ENCODE assay signal across 8 mouse cellular contexts in the genomic region with DNA sequence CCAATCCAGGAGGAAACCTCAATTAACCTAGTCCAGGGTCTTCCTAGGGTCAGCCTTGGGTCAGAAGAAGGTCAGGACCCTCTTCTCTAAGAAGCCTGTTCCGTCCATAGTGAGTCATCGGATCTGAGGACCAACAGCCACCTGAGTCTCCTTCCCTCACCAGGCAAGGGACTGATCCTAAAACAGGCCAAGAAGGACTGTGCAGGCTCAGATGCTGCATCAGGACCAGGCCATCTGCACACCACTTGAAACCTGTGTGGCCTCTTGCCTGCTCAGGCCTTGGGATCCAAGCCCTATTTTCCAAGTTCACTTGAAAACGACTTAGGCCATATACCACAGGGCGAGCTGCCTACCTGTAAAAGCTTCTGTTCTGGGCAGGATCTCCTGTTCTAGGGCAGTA. TPM values are rescaled to one million over a fixed set of nuclear protein-coding genes. Genes with fewer than 3 reads are reported as not detected.
DNase-seq lines count a peak whose midpoint lies in the region; ATAC-seq and TF ChIP-seq lines count a peak whose summit lies in the region.
"Had no signal": no experiment of that assay in that cellular context is flagged by ENCODE, and none has a peak within 500 bp of the region (broad histone marks: within the 10 kb centered on the region; RNA-seq: fewer than 3 reads in every experiment).

No protein-coding gene starts in this region.

- H3K4me2 ChIP-seq in kidney, embryonic 14.5 days (replicated peaks; ENCODE audit: low read depth, low read length): no peak overlapping the region
- H3K4me2 ChIP-seq in embryonic facial prominence, embryonic 14.5 days (ENCODE audit: low read depth, low read length): peak overlapping the region; percentile 67; the same call in 1 of the 2 replicates
- H3K4me2 ChIP-seq in midbrain, embryonic 15.5 days: peak overlapping the region; percentile 81; the same call in 1 of the 2 replicates

- ATAC-seq in kidney, embryonic 14.5 days (ENCODE audit: low FRiP score, low TSS enrichment): 0 out of 2 replicates have a peak, but pooled peaks have one; percentile 9
- ATAC-seq in embryonic facial prominence, embryonic 14.5 days (ENCODE audit: low read depth): no peak
- ATAC-seq in midbrain, embryonic 15.5 days (replicated peaks): no peak

- DNase-seq in kidney, adult 18-20 months: no peak
- peak; percentile 52 for DNase-seq in brain, adult 2 months (ENCODE audit: low read depth, low spot score)
- DNase-seq in embryonic facial prominence, embryonic 14.5 days (ENCODE audit: low spot score): no peak
- no peak for DNase-seq in thymus, adult 2 months
- DNase-seq in frontal cortex, postnatal 10 days (ENCODE audit: low spot score in 2 of 2): no peak
- DNase-seq: cerebellum, postnatal 10 days had no signal

- TF ChIP-seq CTCF in thymus, adult 2 months (IDR thresholded peaks at IDR 0.05; ENCODE audit: borderline replicate concordance, control insufficient read depth, extremely low read depth, insufficient read depth, low read length, poor library complexity): no peak

- H3K4me3 ChIP-seq in kidney, embryonic 14.5 days (ENCODE audit: low read length): no peak overlapping the region
- no peak overlapping the region for H3K4me3 ChIP-seq in embryonic facial prominence, embryonic 14.5 days (ENCODE audit: low read depth, low read length)
- no peak overlapping the region for H3K4me3 ChIP-seq in midbrain, embryonic 15.5 days
- no peak overlapping the region for H3K4me3 ChIP-seq in thymus, adult 2 months (ENCODE audit: control insufficient read depth, insufficient read depth, low read length)

- peak overlapping the region; percentile 99; the same call in 1 of the 2 replicates for H3K9ac ChIP-seq in kidney, embryonic 14.5 days (ENCODE audit: low read depth, low read length)
- peak overlapping the region; percentile 97 for H3K9ac ChIP-seq in embryonic facial prominence, embryonic 14.5 days (ENCODE audit: low read depth, low read length)
- no peak overlapping the region for H3K9ac ChIP-seq in midbrain, embryonic 15.5 days

- H3K27me3 ChIP-seq in kidney, embryonic 14.5 days (ENCODE audit: control insufficient read depth, insufficient read depth, low read length): no peaks in the 10 kb centered on the region
- H3K27me3 ChIP-seq in embryonic facial prominence, embryonic 14.5 days (replicated peaks; ENCODE audit: control insufficient read depth, insufficient read depth, low read length): no peaks in the 10 kb centered on the region
- no peaks in the 10 kb centered on the region for H3K27me3 ChIP-seq in midbrain, embryonic 15.5 days (replicated peaks)
- no peaks in the 10 kb centered on the region for H3K27me3 ChIP-seq in thymus, adult 2 months (ENCODE audit: control insufficient read depth, insufficient read depth, low read length)

- WGBS in kidney, embryonic 14.5 days: 39% methylated on average over 4 of the region's 4 CpGs
- 54% methylated on average over 4 of the region's 4 CpGs for WGBS in embryonic facial prominence, embryonic 14.5 days
- WGBS in midbrain, embryonic 15.5 days: 75% methylated on average over 4 of the region's 4 CpGs
- 97% methylated on average over 4 of the region's 4 CpGs for WGBS in thymus, adult 2 months

- TF ChIP-seq POLR2A in thymus, adult 2 months (IDR thresholded peaks at IDR 0.05; ENCODE audit: control insufficient read depth, extremely low read depth, insufficient read depth, low read length, poor library complexity): no peak

- H3K9me3 ChIP-seq in kidney, embryonic 14.5 days (ENCODE audit: control insufficient read depth, low read length): no peaks in the 10 kb centered on the region
- no peaks in the 10 kb centered on the region for H3K9me3 ChIP-seq in embryonic facial prominence, embryonic 14.5 days (ENCODE audit: control insufficient read depth, low read length)
- no peaks in the 10 kb centered on the region for H3K9me3 ChIP-seq in midbrain, embryonic 15.5 days

- no peak overlapping the region; the same call in 1 of the 2 replicates for H3K27ac ChIP-seq in kidney, embryonic 14.5 days (ENCODE audit: low read depth, low read length)
- H3K27ac ChIP-seq in embryonic facial prominence, embryonic 14.5 days (replicated peaks; ENCODE audit: low read depth, low read length): no peak overlapping the region; the same call in 1 of the 2 replicates
- H3K27ac ChIP-seq in midbrain, embryonic 15.5 days: no peak overlapping the region
- H3K27ac ChIP-seq in thymus, adult 2 months (ENCODE audit: control insufficient read depth, insufficient read depth, low read length): no peak overlapping the region

- peaks cover 26% of the 10 kb centered on the region for H3K4me1 ChIP-seq in kidney, embryonic 14.5 days (ENCODE audit: control insufficient read depth, insufficient read depth, low read length)
- peaks cover 21% of the 10 kb centered on the region for H3K4me1 ChIP-seq in embryonic facial prominence, embryonic 14.5 days (ENCODE audit: control insufficient read depth, insufficient read depth, low read length)
- H3K4me1 ChIP-seq in midbrain, embryonic 15.5 days: peaks cover 30% of the 10 kb centered on the region
- H3K4me1 ChIP-seq in thymus, adult 2 months (replicated peaks; ENCODE audit: control insufficient read depth, insufficient read depth, low read length): peaks cover 14% of the 10 kb centered on the region

- no peaks in the 10 kb centered on the region for H3K36me3 ChIP-seq in kidney, embryonic 14.5 days (ENCODE audit: control insufficient read depth, insufficient read depth, low read length)
- H3K36me3 ChIP-seq in embryonic facial prominence, embryonic 14.5 days (ENCODE audit: control insufficient read depth, insufficient read depth, low read length): 0 out of 2 replicates have a peak, but pooled peaks cover 2% of the 10 kb centered on the region
- H3K36me3 ChIP-seq in midbrain, embryonic 15.5 days (replicated peaks): no peaks in the 10 kb centered on the region
- no peaks in the 10 kb centered on the region for H3K36me3 ChIP-seq in thymus, adult 2 months (ENCODE audit: control insufficient read depth, insufficient read depth, low read length)

RNA-seq across cellular contexts. Expression of gene Agpat3, which starts 0.9 kb away (rescaled TPM):
- polyA plus RNA-seq in kidney, embryonic 14.5 days (2014; fragmentation: Nextera tagmentation; extraction: Ambion mirVana): 66.4 and 84.7 TPM in 2 replicates
- polyA plus RNA-seq in embryonic facial prominence, embryonic 14.5 days (2014; fragmentation: Nextera tagmentation; extraction: Ambion mirVana): 83.2 and 86.1 TPM in 2 replicates
- 73.4 and 77.7 TPM in 2 replicates for polyA plus RNA-seq in midbrain, embryonic 15.5 days (2015; fragmentation: Nextera tagmentation; extraction: Ambion mirVana)
- polyA plus RNA-seq in thymus, adult 2 months (2012; rRNA removed): 386 and 423 TPM in 2 replicates

RNA-seq across cellular contexts. Expression of gene Rrp1, which starts 59.6 kb away (rescaled TPM):
- 228 and 265 TPM in 2 replicates for polyA plus RNA-seq in kidney, embryonic 14.5 days (2014; fragmentation: Nextera tagmentation; extraction: Ambion mirVana)
- 204 and 237 TPM in 2 replicates for polyA plus RNA-seq in embryonic facial prominence, embryonic 14.5 days (2014; fragmentation: Nextera tagmentation; extraction: Ambion mirVana)
- polyA plus RNA-seq in midbrain, embryonic 15.5 days (2015; fragmentation: Nextera tagmentation; extraction: Ambion mirVana): 419 and 432 TPM in 2 replicates
- polyA plus RNA-seq in thymus, adult 2 months (2012; rRNA removed): 133 and 164 TPM in 2 replicates
